Mouse (Mus musculus) gastrocnemius, postnatal 25 days (tissue): ENCODE data around the gene Wasf1. TPM values are rescaled to one million over a fixed set of nuclear protein-coding genes. Genes with fewer than 3 reads are reported as not detected.

Source experiments
- DNase-seq: peaks from one replicate; pipeline ENCODE4 v3.0.0; 2022
- total RNA-seq, 2 experiments: library from RNA; stranded (reverse); gene quantifications; 1 replicate in 1 of 2; 2 replicates in 1 of 2; pipeline ENCODE4 v1.2.3; 2021

The Wasf1 gene
- total RNA-seq, 2 experiments from 2014 or later: 0.54 to 0.84 TPM

GRCm38 (mm10) chr10:40971256-40971655 is 88.0 kb downstream of the Wasf1 start:
- no peak for DNase-seq

- no peak for DNase-seq
Measured at GRCm38 (mm10) chr10:40983761-40984160, 100.5 kb downstream of the Wasf1 start.

- DNase-seq: no peak
Measured at GRCm38 (mm10) chr10:40984600-40984999, 101.3 kb downstream of the Wasf1 start.

GRCm38 (mm10) chr10:40985350-40985749 is 102.1 kb downstream of the Wasf1 start:
- DNase-seq: no peak

Other genes starting within 250 kb of the Wasf1 start
- under 1 TPM; 0.46 to 0.86 TPM for gene Mettl24, start 200.2 kb upstream of the Wasf1 start, total RNA-seq
- gene Cdc40, start 164 bp upstream of the Wasf1 start, total RNA-seq: 1 to 10 TPM; 6.4 to 6.5 TPM
- not detected for gene Gpr6, start 188.8 kb downstream of the Wasf1 start, total RNA-seq